34 mouse cellular contexts compared by ENCODE assay signal in the genomic region with DNA sequence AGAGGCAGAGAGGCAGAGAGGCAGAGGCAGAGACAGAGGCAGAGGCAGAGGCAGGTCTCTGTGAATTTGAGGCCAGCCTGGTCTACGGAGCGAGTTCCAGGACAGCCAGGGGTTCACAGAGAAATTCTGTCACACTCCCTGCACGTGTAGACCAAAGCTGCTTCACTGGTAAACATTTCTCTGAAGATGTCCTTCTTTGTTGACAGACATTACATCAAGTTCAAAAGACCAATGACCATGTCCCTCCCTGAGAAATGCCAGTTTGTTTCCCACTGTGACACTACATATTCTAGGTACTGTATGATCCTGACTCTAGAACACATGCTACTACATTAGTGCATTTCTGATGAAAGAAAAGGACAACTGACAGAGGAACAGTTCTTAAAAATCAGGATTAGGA. TPM values are rescaled to one million over a fixed set of nuclear protein-coding genes. Genes with fewer than 3 reads are reported as not detected.
A peak's percentile ranks its signal among the peaks of the same experiment; 100 is the strongest.
DNase-seq lines count a peak whose midpoint lies in the region; ATAC-seq and TF ChIP-seq lines count a peak whose summit lies in the region.
"Had no signal": no experiment of that assay in that cellular context is flagged by ENCODE, and none has a peak within 500 bp of the region (broad histone marks: within the 10 kb centered on the region; RNA-seq: fewer than 3 reads in every experiment).

No protein-coding gene starts in this region.

- H3K36me3 ChIP-seq in heart, embryonic 13.5 days: peaks cover 91% of the 10 kb centered on the region
- H3K36me3 ChIP-seq in heart, postnatal 0 days (replicated peaks; ENCODE audit: control insufficient read depth, insufficient read depth, low read length): peaks cover 71% of the 10 kb centered on the region
- peaks cover 31% of the 10 kb centered on the region; the same call in 1 of the 2 replicates for H3K36me3 ChIP-seq in lung, postnatal 0 days (ENCODE audit: insufficient read depth, low read length)
- H3K36me3 ChIP-seq in forebrain, embryonic 14.5 days (ENCODE audit: control insufficient read depth, insufficient read depth, low read length): peaks cover 62% of the 10 kb centered on the region

- H3K4me2 ChIP-seq in heart, embryonic 13.5 days: no peak overlapping the region
- H3K4me2 ChIP-seq in heart, postnatal 0 days (ENCODE audit: low read depth, low read length): no peak overlapping the region
- no peak overlapping the region for H3K4me2 ChIP-seq in lung, postnatal 0 days (replicated peaks; ENCODE audit: low read depth, low read length)
- no peak overlapping the region for H3K4me2 ChIP-seq in forebrain, embryonic 14.5 days (ENCODE audit: low read length)
- H3K4me2 ChIP-seq: embryonic facial prominence, embryonic 12.5 days; embryonic facial prominence, embryonic 15.5 days; forebrain, embryonic 15.5 days; heart, embryonic 11.5 days; hindbrain, embryonic 14.5 days; intestine, embryonic 15.5 days had no signal

- DNase-seq in heart, adult 8-10 months (ENCODE audit: low spot score): no peak
- no peak for DNase-seq in heart, postnatal 0 days (ENCODE audit: low spot score)
- DNase-seq in heart, postnatal 14 days: no peak
- DNase-seq in lung, postnatal 0 days (ENCODE audit: low spot score): no peak
- DNase-seq in lung, postnatal 4 days: no peak
- DNase-seq in naive thymus-derived CD4-positive, alpha-beta T cell, adult 2 months (ENCODE audit: low read depth): peak; percentile 18
- no peak for DNase-seq in forebrain, embryonic 14.5 days (ENCODE audit: low spot score)
- DNase-seq: adrenal gland, postnatal 10 days; adrenal gland, postnatal 36 days; B cell, adult 2 months; cerebellum, adult 11 months; cerebellum, adult 2 months; cerebellum, adult 9-11 months; cerebellum, postnatal 25 days; gastrocnemius, postnatal 25 days; heart, adult 2 months; heart, postnatal 4 days; kidney, adult 11 months had no signal

- no peaks in the 10 kb centered on the region; the same call in 1 of the 2 replicates for H3K4me1 ChIP-seq in heart, embryonic 13.5 days
- H3K4me1 ChIP-seq in heart, postnatal 0 days (ENCODE audit: control insufficient read depth, insufficient read depth): 0 out of 2 replicates have a peak, but pooled peaks cover 3% of the 10 kb centered on the region
- no peaks in the 10 kb centered on the region for H3K4me1 ChIP-seq in lung, postnatal 0 days (ENCODE audit: insufficient read depth, low read depth, low read length)
- no peaks in the 10 kb centered on the region for H3K4me1 ChIP-seq in forebrain, embryonic 14.5 days (ENCODE audit: control insufficient read depth, insufficient read depth, low read length)
- H3K4me1 ChIP-seq: embryonic facial prominence, embryonic 12.5 days; embryonic facial prominence, embryonic 15.5 days; forebrain, embryonic 15.5 days; intestine, embryonic 15.5 days had no signal

- intact Hi-C loops in heart, postnatal 14 days (cut with DNase I): no loop called here

- H3K27ac ChIP-seq in heart, embryonic 13.5 days (replicated peaks): peak overlapping the region; percentile 39
- 0 out of 2 replicates have a peak overlapping the region, but pooled peaks have one; percentile 16 for H3K27ac ChIP-seq in heart, postnatal 0 days (ENCODE audit: low read depth)
- peak overlapping the region; percentile 40; the same call in 1 of the 2 replicates for H3K27ac ChIP-seq in lung, postnatal 0 days (ENCODE audit: low read length)
- H3K27ac ChIP-seq in forebrain, embryonic 14.5 days (ENCODE audit: low read depth, low read length): no peak overlapping the region
- H3K27ac ChIP-seq: embryonic facial prominence, embryonic 12.5 days; embryonic facial prominence, embryonic 15.5 days; forebrain, embryonic 15.5 days; heart, adult 2 months; hindbrain, embryonic 14.5 days; intestine, embryonic 15.5 days had no signal

- 75% methylated on average over 3 of the region's 3 CpGs for WGBS in heart, embryonic 13.5 days
- 74% methylated on average over 3 of the region's 3 CpGs for WGBS in heart, postnatal 0 days
- WGBS in lung, postnatal 0 days: 52% methylated on average over 3 of the region's 3 CpGs
- 88% methylated on average over 3 of the region's 3 CpGs for WGBS in forebrain, embryonic 14.5 days

- H3K4me3 ChIP-seq in heart, embryonic 13.5 days: no peak overlapping the region
- no peak overlapping the region for H3K4me3 ChIP-seq in heart, postnatal 0 days (ENCODE audit: low read depth, low read length)
- no peak overlapping the region for H3K4me3 ChIP-seq in lung, postnatal 0 days (ENCODE audit: low read depth, low read length)
- H3K4me3 ChIP-seq in forebrain, embryonic 14.5 days (ENCODE audit: low read depth, low read length): no peak overlapping the region
- H3K4me3 ChIP-seq: embryonic facial prominence, embryonic 12.5 days; embryonic facial prominence, embryonic 15.5 days; forebrain, embryonic 15.5 days; heart, adult 2 months; intestine, embryonic 15.5 days had no signal

- H3K9me3 ChIP-seq in heart, embryonic 13.5 days: no peaks in the 10 kb centered on the region
- no peaks in the 10 kb centered on the region for H3K9me3 ChIP-seq in heart, postnatal 0 days (replicated peaks; ENCODE audit: control insufficient read depth, low read length)
- H3K9me3 ChIP-seq in lung, postnatal 0 days (ENCODE audit: low read length): no peaks in the 10 kb centered on the region
- no peaks in the 10 kb centered on the region for H3K9me3 ChIP-seq in forebrain, embryonic 14.5 days (replicated peaks; ENCODE audit: control insufficient read depth, low read length)
- H3K9me3 ChIP-seq: embryonic facial prominence, embryonic 12.5 days; embryonic facial prominence, embryonic 15.5 days; forebrain, embryonic 15.5 days; G1E; intestine, embryonic 15.5 days had no signal

- ATAC-seq in heart, embryonic 13.5 days (ENCODE audit: extremely low read depth, insufficient number of reproducible peaks, low FRiP score, low TSS enrichment): no peak
- no peak for ATAC-seq in heart, postnatal 0 days (ENCODE audit: insufficient read depth, low read depth)
- ATAC-seq in lung, postnatal 0 days: no peak
- no peak for ATAC-seq in forebrain, embryonic 14.5 days
- ATAC-seq: forebrain, embryonic 15.5 days; intestine, embryonic 15.5 days; Patski had no signal

- no peaks in the 10 kb centered on the region for H3K27me3 ChIP-seq in heart, embryonic 13.5 days (replicated peaks)
- no peaks in the 10 kb centered on the region for H3K27me3 ChIP-seq in heart, postnatal 0 days (ENCODE audit: control insufficient read depth, insufficient read depth, low read length)
- H3K27me3 ChIP-seq in lung, postnatal 0 days (replicated peaks; ENCODE audit: insufficient read depth, low read length): no peaks in the 10 kb centered on the region
- no peaks in the 10 kb centered on the region for H3K27me3 ChIP-seq in forebrain, embryonic 14.5 days (replicated peaks; ENCODE audit: control insufficient read depth, insufficient read depth, low read length)
- H3K27me3 ChIP-seq: CH12.LX; embryonic facial prominence, embryonic 12.5 days; embryonic facial prominence, embryonic 15.5 days; forebrain, embryonic 15.5 days; intestine, embryonic 15.5 days; Patski had no signal

- H3K9ac ChIP-seq in heart, embryonic 13.5 days: no peak overlapping the region
- no peak overlapping the region for H3K9ac ChIP-seq in heart, postnatal 0 days (replicated peaks; ENCODE audit: low read depth, low read length)
- H3K9ac ChIP-seq in lung, postnatal 0 days (replicated peaks; ENCODE audit: low read depth): no peak overlapping the region
- no peak overlapping the region for H3K9ac ChIP-seq in forebrain, embryonic 14.5 days (ENCODE audit: low read length)
- H3K9ac ChIP-seq: embryonic facial prominence, embryonic 12.5 days; embryonic facial prominence, embryonic 15.5 days; forebrain, embryonic 15.5 days; hindbrain, embryonic 14.5 days; intestine, embryonic 15.5 days had no signal

- TF ChIP-seq EP300 in heart, postnatal 0 days (IDR thresholded peaks at IDR 0.05; ENCODE audit: low read depth): no peak
- TF ChIP-seq EP300 in lung, postnatal 0 days (IDR thresholded peaks at IDR 0.05): no peak

- TF ChIP-seq CTCF in heart, postnatal 0 days (IDR thresholded peaks at IDR 0.05; ENCODE audit: low read depth): no peak
- no peak for TF ChIP-seq CTCF in lung, postnatal 0 days (IDR thresholded peaks at IDR 0.05)

RNA-seq across cellular contexts. Expression of a gene that starts 32.7 kb away (rescaled TPM):
- polyA plus RNA-seq in heart, embryonic 13.5 days (2015; fragmentation: Nextera tagmentation; extraction: Ambion mirVana): 15.3 and 17.8 TPM in 2 replicates
- total RNA-seq in heart, adult 8-10 months (2022): 10 to 100 TPM; 23.6 to 32.6 (median 27.9) TPM
- total RNA-seq in heart, postnatal 0 days (2014; rRNA removed; ENCODE audit: low replicate concordance): 15.3 and 35.4 TPM in 2 replicates
- 15.4 and 16.8 TPM in 2 replicates for polyA plus RNA-seq in heart, postnatal 0 days (2015; fragmentation: Nextera tagmentation; extraction: Ambion mirVana)
- total RNA-seq in heart, postnatal 14 days (2021): 10 to 100 TPM; 28.1 to 33.8 TPM
- polyA plus RNA-seq in lung, postnatal 0 days (2015; fragmentation: Nextera tagmentation; extraction: Ambion mirVana): 19.5 and 21.6 TPM in 2 replicates
- 39.4 and 41.5 TPM in 2 replicates for polyA plus RNA-seq in forebrain, embryonic 14.5 days (2014; fragmentation: Nextera tagmentation; extraction: Ambion mirVana)

RNA-seq across cellular contexts. Expression of a gene that starts 51.0 kb away (rescaled TPM):
- 0.09 and 0.13 TPM in 2 replicates for polyA plus RNA-seq in heart, embryonic 13.5 days (2015; fragmentation: Nextera tagmentation; extraction: Ambion mirVana)
- 1 to 10 TPM; 2.6 to 3.6 (median 3.1) TPM for total RNA-seq in heart, adult 8-10 months (2022)
- total RNA-seq in heart, postnatal 0 days (2014; rRNA removed; ENCODE audit: low replicate concordance): 0.46 and 0.50 TPM in 2 replicates
- 0.82 and 0.92 TPM in 2 replicates for polyA plus RNA-seq in heart, postnatal 0 days (2015; fragmentation: Nextera tagmentation; extraction: Ambion mirVana)
- total RNA-seq in heart, postnatal 14 days (2021): 1 to 10 TPM; 5.0 to 5.1 TPM
- polyA plus RNA-seq in lung, postnatal 0 days (2015; fragmentation: Nextera tagmentation; extraction: Ambion mirVana): 4.7 and 7.1 TPM in 2 replicates
- polyA plus RNA-seq in forebrain, embryonic 14.5 days (2014; fragmentation: Nextera tagmentation; extraction: Ambion mirVana): 0.23 and 0.31 TPM in 2 replicates
- total RNA-seq: CH12.LX; common myeloid progenitor, adult 5-6 weeks had no signal
- polyA plus RNA-seq: forebrain, embryonic 11.5 days; G1E; hindbrain, embryonic 11.5 days had no signal

RNA-seq across cellular contexts. Expression of a gene that starts 58.4 kb away (rescaled TPM):
- polyA plus RNA-seq in heart, embryonic 13.5 days (2015; fragmentation: Nextera tagmentation; extraction: Ambion mirVana): 0.20 and 0.28 TPM in 2 replicates
- total RNA-seq in heart, adult 8-10 months (2022): not detected
- total RNA-seq in heart, postnatal 0 days (2014; rRNA removed; ENCODE audit: low replicate concordance): not detected in 2 replicates
- polyA plus RNA-seq in heart, postnatal 0 days (2015; fragmentation: Nextera tagmentation; extraction: Ambion mirVana): not detected in 2 replicates
- total RNA-seq in heart, postnatal 14 days (2021): not detected
- not detected in 2 replicates for polyA plus RNA-seq in lung, postnatal 0 days (2015; fragmentation: Nextera tagmentation; extraction: Ambion mirVana)
- polyA plus RNA-seq in forebrain, embryonic 14.5 days (2014; fragmentation: Nextera tagmentation; extraction: Ambion mirVana): 0.47 and 0.48 TPM in 2 replicates
- total RNA-seq: adrenal gland, adult 18-20 months; adrenal gland, postnatal 36 days; CH12.LX; common myeloid progenitor, adult 5-6 weeks; G1E; gastrocnemius, adult 8-10 months; gastrocnemius, postnatal 25 days; heart, adult 2 months; heart, postnatal 4 days had no signal
- polyA plus RNA-seq: forebrain, embryonic 11.5 days; G1E; gonadal fat pad, adult 2 months; heart, adult 2 months had no signal
